Mouse (Mus musculus) adrenal gland, adult 8-10 months (tissue): Measurements from ENCODE around the gene Map3k9. TPM values are rescaled to one million over a fixed set of nuclear protein-coding genes. Genes with fewer than 3 reads are reported as not detected.
A peak's percentile ranks its signal among the peaks of the same experiment; 100 is the strongest.

Experiments
- DNase-seq: peaks from one replicate; pipeline ENCODE4 v3.0.0; 2022
- total RNA-seq, 4 experiments: library from RNA; stranded (reverse); gene quantifications; 2 replicates each; pipeline ENCODE4 v1.2.4; 2022

Map3k9 gene
- total RNA-seq, 4 experiments from 2014 or later, result 1.6 to 9.7 (median 5.5) TPM

DNA sequence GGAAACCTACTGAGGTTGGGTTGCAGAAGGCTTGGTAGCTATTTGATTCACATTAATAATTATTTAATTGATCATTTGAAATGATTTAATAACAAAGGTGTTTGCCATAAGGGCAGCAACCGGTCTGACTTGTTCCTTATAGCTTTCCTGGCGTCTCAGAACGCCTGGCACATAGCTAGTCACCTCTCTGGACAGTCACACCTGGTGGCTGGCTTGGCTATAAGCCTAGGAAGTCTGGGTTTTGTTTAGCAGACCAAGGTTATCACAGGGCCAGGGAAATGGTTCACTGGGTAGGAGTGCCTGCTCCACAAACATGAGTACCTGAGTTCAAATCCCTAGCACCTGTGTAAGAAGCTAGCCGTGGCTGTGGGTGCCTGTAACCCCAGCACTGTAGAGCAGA lies 2.3 kb upstream of the Map3k9 start:
- DNase-seq, result no peak

DNA sequence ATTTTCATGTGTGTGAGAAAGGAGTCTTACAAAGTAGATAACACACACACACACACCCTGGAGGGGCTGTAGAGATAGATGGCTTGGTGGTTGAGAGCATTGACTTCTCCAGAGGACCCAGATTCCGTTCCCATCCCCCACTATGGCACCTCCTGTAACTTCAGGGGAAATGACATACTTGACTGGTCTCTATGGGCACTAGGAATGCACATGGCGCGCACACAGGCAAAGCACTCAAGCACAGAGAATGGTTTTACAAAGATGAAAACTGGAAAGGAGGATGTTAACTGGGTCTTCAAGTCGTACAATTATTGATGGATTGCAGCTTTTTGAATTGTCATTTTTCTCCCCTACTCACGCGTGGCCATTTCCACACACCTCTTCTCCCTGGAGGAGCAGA lies 1.6 kb upstream of the Map3k9 start:
- no peak for DNase-seq

DNA sequence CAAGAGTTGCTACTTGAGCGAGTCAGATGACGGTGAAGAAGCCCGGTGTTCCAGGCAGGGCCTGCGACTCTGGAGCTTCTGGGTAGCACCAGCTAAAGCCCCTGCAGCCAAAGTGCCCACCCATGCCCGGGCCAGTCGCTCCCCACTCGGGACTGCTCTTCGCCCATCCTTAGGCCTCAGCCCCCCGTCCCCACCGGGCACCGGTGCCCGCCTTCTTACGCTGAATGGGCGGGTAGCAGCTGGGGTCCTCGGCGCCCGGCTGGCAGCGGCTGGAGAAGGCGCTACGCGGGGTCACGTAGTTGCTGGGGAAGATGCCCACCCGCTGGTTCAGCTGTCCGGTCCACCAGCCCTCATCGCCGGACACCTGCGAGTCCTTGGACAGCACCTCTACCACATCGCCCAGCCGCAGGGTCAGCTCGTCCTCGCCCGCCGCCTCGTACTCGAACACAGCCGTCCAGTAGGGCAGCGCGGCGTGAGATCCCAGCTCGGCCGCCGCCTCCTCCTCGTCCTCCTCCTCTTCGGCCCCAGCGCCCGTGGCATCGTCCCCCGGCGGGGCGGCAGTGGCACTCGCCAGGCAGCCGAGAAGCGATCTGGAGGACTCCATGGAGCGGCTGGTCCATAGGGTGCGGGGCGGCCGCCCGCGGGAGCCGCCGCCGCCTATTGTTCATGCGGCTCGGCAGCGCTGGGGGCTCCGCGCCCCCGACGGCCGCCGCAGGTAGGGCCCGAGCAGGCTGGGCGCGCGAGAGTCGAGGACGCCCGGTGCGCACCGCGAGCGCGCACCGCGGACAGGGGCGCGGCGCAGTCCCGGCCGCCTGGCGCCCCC lies 493 bp downstream of the Map3k9 start:
- DNase-seq, result peak; percentile 9

DNA sequence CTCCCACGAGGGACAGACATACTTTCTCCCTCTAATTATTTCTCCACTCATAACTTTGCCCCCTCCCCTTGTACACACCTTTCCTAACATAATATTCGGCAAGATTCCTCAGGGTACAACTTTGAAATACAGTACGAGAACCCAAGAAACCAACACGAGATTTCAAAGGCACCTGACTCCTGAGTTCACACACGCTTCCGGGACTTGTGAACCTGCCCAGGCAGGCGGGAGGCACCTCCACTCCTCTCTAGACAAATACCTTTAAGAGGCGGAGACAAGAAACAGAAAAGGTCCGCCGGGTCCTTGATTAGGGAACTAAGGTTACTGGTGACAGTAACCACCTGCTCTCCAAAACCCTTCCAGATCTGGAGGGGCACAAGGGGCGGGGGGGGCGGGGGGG lies 1.1 kb downstream of the Map3k9 start:
- no peak for DNase-seq

DNA sequence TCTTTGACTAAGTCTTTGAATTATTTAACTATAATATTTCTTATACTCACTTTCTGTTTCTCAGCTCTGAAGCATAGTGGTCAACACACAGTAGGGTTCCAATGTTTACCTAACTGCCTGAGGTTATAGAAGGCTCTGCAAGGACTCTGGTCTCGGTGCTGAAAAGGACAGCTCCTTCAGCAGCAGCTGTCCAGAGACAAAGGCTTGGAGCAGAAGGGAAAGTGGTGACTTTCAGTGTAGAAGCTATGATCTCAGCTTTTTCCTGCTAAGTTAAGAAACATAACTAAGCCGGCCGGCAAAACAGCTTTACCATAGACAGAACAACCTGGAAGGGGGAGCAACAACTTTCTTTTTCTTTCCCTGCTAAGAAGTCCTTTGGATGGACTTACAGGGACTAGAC lies 4.8 kb downstream of the Map3k9 start:
- no peak for DNase-seq

DNA sequence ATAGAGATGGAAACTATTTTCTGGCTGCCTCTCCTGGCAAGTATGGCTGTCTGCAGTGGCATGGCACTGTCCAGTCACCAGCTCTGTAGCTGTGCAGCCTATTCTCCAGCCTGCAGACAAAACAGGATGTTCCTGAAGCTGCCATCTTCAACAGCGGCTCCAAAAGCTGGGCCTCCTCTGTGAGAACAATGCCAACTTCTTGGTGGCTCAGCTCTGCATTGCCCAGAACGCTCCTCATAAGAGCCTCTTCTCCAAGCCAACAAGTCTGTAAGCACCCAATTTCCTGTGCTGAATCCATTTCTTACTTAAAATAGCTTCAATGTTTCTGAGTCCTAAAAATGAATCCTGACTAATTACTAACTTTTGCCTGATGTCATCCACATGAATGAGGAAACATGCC lies 5.3 kb downstream of the Map3k9 start:
- no peak for DNase-seq

DNA sequence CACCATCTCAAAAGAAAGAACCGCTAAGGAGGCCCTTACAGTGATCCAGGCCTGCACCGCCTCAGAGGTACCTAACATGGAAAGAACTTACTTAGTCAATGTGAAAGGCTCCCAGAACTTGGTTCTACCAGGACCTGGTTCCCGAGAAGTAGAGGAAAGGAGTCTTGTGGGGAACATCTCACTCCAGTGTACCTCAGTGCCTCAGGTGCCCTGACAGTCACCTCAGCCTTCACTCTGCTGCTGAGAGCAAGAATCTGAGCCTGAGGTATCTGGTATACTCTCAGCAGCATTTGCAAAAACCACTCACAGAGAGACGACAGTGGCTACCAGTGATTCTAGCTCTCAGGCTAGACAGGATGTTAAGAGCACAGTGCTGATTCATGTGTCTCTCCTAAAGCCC lies 6.8 kb downstream of the Map3k9 start:
- no peak for DNase-seq

DNA sequence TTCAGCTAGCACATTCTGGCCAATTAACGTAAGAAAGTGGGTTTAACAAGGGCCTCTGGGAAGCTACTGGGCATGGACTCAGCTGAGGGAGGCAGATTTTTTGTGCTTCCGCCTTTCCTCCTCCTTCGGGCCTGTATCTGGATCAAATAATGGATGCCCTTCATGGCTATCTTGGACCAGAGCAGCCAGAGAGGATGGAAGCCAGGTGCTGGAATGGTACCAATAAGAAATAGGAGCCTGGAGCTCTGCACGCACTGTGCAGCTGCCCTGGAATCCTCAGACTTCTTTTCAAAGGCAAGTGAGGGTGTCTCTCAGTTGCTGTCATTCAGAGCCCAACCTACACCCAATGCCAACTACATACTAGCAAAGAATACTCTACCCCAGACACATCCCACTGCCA lies 11.5 kb downstream of the Map3k9 start:
- no peak for DNase-seq

DNA sequence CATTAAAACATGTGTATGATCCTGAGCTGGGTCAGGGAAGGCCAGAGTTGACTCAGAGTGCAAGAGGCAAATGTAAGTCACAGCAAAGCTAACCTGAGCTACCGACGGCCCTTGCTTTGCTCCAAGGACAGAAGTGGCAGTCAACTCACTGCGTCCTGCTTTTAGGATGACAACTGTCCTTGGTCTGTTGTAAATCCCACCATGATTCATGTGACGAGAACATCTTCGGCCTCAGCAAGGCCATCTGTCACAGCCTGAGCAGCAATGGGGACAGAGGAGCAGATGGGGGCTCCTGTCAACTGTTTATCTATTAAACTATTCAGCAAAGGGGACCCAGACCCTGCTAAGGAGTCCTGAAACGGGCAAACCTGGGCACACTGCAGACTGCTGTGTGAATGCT lies 15.6 kb downstream of the Map3k9 start:
- peak; percentile 54 for DNase-seq

DNA sequence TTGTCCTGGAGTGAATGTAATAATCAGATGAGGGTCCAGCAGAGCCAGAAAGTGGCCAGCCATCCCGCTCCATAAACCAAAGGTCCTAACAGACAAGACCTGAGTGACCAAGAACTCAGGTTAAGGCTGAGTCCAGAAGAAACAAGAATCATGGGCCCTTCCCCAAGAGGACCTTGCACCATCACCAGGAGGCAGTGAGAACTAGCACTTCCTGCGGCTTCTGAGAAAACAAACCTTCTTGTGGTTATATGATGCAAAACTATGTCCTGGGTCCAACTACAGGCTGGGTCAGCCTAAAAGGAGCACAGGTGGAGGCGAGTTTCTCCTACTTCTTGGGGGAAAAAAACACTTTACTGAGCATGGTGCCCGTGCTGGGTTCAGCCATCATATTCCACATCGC lies 16.6 kb downstream of the Map3k9 start:
- no peak for DNase-seq

DNA sequence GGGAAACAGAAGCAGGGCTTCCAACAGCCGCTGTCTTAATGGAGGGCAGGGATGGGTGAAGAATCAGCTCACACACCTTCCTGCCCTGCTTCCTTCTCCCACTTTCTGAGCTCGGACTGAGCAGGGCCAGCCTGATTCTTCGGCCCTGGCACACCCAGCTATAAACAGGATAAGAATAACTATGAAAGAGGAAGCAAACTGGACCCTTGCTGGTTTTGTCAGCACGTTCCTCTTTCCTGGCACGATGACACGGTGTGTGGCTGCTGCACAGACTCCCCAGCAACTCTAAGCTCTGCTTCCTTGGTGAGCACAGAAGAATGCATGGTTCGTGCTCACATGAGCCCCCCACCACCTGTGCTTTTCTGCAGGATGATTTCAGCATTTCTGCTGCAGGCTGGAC lies 26.3 kb downstream of the Map3k9 start:
- DNase-seq, result no peak

DNA sequence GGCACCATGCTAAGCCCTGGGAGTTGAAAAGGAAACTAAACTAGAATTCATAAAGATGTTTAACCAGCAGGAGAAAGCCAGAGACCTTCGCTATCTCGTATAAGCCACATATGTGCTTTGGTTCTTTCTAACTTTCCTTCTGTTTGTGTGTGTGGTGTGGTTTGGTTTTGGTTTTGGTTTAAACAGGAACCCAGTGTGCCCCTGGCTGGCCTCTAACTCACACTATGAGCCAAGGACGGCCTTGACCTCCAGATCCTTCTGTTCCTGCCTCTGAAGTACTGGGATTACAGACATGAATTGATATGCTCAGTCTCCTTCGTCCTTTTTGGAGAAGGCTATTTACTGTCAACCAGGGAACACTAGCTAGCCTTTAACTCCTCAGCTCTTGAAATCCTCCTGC lies 29.9 kb downstream of the Map3k9 start:
- peak; percentile 70 for DNase-seq

DNA sequence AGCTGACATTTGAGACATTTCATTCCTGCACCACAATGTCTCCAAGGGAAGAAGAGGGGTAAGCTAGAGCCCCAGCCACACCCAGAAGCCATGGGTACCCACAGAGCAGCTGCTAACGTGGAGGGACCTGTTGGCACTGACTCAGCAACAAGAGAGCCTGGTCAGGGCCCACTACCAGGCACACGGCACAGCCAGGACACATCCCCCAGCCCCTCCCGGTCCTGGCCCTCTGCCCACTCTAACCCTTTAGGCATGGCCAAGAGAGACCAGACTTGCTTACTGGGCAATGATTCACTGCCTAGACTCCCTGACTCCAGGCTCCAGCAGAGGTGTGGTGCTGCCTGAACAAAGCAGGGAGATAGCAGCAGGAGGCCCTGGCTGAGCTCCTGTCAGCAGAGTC lies 32.1 kb downstream of the Map3k9 start:
- DNase-seq, result no peak

DNA sequence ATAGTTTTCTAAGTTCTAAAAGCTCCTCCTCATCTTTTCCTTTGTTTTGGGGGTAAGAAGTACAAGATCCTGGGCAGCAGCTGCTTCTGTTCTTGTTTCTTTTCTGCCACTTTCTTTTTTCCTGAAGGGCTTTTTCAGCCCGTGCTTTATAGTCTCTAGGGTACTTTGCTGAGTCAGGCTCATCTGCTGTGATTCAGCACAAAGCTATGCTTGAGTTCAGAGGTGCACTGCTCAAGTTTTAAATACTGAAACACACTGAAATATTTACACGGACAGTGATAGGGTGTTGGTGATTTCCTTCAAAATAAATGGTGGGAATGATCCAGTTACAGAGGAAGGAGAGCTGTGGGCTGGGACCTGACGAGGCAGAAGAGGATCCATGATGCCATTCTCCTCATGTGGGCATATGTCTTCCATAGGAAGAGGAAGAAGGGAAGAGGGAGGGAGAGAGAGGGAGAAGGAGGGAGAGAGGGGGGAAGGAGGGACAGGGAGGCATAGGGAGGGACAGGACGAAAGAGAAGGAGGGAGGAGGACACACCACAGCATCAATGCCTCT lies 32.9 kb downstream of the Map3k9 start:
- DNase-seq, result no peak

DNA sequence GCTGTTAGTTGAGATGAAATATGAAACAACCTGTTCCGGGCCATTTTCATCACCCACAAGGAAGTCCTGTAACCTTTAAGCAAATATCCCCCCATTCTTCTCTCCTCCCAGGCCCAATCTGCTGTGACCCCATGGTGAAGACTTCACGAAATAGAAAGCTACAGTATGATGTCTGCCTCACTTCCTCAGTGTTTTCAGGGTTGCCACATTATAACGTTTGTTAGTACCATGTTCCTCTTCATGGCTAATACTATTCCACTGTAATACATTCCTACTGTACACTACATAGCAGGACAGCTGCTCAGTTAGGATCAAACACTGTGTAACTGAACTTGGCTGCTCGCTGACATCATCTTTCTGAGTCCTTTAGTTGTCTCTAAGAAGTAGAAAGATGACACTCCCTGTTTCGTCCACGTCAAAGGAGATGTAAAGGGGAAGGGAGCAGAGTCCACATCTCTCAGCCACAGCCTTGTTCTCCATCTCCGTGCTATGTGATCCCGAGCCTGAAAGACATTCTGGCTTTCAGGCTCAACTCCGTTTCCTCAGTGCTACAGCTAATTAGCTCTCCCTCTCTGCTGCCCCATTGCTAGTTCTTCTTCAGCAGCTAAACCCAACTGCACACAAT lies 34.5 kb downstream of the Map3k9 start:
- DNase-seq, result no peak

DNA sequence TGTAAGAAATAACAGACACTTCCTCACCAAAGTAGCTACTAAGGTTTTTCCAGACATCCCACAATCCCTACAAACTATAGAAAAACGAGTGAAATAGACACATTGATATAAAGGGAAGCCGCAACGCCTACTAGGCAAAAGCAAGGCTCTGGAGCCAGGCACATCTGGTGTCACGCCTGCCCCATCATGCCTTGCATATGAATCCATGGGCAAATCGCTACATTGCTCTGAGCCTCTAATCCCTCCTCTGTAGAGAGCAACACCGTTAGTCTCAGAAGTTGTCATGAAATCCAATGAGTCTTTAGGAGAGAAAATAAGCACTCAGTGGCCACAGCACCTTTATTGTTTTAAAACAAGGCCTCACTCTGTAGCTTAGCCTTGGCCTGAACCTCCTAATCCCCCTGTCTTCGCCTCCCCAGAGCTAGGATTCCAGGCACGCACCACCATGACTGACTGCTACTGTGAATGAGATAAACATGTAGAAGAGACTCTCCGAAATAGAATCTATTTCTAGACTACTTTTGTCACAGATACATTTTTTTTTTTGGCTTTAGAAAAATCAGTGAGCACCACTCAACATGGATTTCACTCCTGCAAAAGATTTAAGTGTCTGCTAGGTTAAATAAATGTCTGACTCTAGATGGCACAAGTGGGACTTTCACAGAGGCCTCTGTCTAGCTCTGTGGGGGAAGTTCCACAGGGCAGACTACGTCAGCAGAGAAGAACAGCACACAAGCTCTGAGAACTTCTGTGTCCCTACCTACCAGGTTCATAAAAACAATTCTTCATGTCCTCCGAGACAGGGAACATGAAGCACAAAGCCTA lies 45.5 kb downstream of the Map3k9 start:
- no peak for DNase-seq

DNA sequence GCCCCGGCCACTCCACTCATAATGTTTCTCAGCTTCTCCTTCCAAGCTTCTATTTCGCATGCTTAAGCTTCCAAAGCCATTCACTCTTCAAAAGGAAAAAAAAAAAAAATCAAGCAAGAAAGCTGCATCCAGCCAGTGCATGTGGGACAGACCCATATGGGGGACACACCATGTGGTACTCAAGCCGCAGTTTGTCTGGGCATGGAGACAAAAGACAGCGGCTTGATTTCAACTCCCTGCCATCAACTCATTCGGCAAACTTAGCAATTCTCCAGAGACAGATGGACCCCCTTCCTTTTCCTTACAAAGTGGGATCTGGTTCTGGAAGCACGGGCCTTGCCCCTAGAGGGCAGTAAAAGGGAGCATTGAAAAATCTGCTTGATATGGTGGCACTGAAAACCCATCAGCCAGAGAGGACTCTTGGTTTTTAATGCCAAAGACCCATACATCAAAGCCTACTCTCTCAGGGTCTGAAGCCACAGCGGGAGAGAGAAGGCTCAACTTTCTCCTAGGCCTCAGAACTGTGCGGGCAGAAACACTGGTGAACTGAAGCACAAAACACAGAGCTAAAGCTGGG lies 54.6 kb downstream of the Map3k9 start:
- DNase-seq, result no peak

DNA sequence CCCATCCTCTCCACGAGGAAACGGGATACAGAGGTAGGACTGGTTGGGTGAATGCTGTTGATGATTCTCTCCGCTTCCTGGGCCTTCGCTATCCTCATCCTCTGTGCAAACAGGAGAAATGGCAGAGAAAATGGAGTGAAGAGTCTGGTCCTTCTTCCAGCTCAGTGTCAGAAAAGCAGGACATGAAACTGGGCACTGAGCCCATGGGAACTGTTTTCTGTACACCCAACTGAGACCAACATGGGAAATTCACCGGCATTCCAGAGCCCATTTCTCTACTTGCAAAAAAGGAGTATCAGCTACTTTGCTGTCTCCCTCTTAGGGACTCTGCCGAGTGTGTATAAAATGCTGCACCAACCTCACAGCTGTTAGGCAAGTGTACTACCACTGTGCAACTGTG lies 56.2 kb downstream of the Map3k9 start:
- no peak for DNase-seq

DNA sequence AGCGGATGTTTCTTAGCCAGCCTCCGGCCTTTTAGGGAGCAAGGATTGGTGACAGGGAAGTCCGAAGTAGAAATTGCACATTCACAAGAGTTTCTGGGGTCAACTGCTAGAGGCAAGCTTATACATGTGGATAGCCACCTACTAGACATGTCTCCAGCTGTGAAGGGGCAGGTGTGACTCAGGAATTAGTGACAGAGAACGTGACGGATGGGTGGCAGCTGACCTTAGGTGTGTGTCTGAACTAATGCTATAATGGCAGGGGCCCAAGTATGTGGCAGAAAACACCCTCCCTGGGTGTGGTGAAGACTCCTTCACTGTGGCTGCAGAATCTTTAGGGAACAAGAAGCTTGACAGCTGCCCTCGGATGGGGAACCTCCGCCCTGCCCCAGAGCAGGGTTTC lies 57.6 kb downstream of the Map3k9 start:
- no peak for DNase-seq

DNA sequence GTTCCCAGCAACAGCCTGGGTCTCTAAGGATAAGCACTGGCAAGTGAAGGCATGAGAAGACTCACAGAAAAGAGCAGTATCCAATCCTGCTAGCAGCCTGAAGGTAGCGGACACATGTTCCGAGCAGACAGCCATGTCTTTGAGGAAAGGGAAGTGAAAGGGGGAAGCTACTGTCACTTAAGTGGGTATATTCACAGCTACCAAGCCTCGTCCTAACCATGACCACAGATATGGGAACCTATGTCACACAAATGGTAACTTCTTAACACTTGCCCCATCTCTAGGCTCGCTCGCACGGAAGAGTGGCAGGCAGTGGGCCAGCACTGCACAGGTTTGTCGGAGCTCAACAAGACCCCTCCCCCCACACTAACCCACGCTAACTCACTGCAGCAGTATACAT lies 61.3 kb downstream of the Map3k9 start:
- no peak for DNase-seq

DNA sequence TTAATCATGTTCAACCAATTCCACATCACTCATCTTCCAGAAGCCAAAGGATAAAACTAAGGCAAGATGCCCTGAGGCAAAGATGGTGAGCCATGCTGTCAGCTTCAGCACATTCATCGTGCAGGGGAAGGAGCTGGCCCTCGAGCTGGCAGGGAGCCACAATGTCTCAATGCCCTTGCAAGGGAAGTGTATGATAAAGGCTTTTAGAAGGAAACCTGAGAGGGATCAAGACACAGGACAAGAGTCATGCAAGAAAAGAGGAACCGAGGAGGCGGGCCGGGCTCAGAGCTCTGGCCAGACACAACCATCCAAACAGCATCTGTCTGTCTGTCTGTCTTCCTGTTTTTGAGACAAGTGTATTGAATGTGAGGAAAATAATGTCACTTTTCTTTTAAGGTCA lies 61.8 kb downstream of the Map3k9 start:
- peak; percentile 11 for DNase-seq

DNA sequence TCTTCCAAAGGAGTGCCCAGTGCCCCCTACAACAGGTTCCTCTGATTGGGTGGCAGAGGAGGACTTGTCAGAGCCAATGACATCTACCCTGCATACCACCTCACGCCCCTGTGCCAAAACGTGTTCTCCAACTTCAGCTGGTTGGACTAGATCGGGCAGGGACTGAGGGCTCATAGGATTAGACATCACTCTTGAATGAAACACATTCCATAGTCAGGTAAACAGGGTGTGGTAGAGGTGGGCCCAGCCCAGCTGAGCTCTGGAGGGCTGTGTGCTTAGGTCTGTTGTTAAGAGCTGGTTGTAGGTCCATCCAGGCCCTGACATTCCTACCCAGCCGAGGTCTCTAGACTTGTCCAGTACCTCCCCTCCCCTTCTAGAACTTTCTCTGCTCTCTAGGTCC lies 68.4 kb downstream of the Map3k9 start:
- DNase-seq, result no peak

DNA sequence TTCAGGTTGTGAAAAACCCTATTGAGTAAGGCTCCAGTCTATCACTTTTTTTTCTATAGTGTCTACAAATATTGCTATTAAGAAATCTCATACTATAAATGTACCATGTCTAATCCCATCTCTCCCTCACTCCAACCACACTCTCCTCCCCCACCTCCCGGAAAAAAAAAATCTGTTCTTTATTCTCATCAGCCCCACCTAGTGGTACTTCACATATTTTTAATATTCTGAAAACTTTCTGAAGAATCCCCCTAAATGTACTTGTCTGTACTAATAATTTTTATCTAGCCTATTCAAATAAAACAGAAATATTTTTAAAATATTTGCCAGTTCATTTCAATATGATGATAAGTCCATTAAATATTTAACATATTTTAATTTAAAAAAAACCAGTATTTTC lies 78.1 kb downstream of the Map3k9 start:
- no peak for DNase-seq
